Mouse (Mus musculus) retina, embryonic 14.5 days (tissue): ENCODE data around the gene Dnaja2.

Source experiments
- DNase-seq: peaks from one replicate; pipeline ENCODE4 v3.0.0-alpha.2; 2015; ENCODE audit warnings: low spot score

The Dnaja2 gene

DNA sequence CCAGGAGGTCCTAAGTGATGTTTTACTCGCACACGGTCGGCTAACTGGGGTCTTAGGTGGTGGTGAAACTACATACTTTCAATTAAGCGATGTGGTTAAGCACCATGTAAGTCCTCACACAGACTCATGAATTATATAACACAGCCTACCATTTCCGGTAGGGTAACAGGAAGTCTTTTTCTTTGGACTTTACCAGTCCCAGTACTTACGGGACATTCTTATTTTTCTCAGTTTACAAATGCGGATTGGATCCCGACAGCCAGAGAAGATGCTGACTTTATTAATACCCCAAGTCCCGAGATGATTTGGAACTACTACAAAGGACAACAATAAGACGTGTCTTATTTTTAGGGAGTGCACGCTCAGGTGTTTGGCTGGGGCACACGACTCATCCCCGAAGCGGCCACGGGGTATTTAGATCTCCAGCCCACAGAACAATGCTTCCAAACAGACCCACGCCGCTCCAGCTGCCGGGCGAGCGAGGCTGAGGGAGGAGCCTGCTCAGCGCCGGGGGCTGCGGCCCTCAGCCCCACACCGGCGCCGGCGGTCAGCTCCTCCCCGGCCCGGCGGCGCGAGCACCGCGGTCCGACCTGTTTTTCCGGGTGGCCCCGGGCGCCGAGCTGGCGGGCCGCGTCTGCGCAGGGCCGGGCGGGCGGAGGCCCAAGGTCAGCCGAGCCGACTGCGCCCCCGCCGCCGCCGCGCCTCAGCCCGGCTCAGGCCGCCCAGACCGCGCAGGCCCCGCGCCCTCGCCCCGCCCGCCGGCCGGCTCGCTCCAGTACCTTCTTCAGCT, 558 bp downstream of the Dnaja2 start:
- peak; percentile 64 for DNase-seq

DNA sequence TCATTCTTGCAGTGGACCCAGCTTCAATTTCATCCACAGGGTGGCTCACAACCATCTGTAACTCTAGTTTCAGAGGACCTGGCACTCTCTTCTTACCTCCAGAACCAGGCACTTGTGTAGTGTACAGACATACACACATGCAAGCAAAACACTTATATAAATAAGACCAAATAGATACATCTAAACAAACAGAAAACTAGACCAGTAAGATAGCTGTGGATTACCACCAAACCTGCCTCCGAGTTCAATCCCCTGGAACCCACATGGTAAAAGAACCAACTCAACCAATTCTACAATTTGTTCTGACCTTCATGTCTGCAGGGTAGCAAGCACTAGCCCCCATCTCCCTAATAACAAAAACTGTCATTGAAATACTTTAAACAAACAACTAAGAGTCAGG, 3.2 kb downstream of the Dnaja2 start:
- no peak for DNase-seq

DNA sequence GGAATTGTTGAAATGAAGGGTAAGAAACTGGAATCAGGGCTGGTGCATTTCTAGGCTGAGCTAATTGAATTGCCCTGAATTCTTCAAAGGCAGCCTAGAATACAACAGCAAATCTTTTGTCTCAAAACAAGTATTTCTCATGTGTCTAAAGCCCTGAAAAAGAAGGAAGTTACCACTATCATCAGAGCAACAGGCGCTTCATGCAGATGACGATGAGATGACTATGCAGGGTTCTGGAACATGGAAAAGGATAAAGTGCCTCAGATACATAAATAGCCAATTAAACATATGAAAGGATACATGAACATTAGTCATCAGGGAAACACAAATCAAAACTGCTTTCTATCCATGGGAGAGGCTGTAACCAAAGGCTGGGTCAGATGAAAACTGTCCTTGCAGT, 18.8 kb downstream of the Dnaja2 start:
- no peak for DNase-seq

DNA sequence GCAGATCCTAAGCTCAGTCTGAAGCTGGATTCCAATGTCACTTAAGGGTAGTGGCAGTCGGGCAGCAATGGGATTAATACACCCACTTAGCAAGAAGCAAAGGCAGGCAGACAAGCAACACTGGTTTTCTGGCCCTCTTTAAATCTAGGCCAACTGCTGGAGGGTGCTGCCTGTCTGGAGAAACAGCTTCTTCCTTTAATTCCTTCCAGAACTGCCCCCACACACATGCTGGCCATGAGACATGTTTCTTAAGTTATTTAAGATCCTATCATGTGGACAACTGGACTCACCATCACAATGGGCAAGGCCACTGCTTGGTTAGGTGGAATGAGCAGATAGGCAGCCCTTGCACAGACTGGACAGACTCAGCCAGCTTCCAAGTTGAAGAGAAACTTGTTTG, 21.0 kb downstream of the Dnaja2 start:
- no peak for DNase-seq

DNA sequence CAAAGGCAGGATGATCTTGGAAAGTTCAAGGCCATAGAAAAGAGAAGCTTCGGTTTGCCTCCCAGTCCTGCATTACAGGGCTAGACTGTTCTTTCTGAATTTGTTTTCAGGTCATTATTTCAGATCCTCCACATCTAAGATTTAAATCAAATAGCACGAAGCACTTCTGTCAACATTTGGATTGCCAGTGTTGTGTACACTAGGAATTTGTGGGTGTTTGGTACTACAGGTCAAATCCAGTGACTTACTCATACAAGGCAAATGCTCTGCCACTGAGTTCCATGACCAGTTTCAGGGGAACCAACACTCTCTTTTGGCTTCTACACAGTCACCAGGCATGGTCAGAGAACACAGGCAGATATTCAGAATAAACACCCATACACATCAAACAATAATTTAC, 21.7 kb downstream of the Dnaja2 start:
- no peak for DNase-seq

DNA sequence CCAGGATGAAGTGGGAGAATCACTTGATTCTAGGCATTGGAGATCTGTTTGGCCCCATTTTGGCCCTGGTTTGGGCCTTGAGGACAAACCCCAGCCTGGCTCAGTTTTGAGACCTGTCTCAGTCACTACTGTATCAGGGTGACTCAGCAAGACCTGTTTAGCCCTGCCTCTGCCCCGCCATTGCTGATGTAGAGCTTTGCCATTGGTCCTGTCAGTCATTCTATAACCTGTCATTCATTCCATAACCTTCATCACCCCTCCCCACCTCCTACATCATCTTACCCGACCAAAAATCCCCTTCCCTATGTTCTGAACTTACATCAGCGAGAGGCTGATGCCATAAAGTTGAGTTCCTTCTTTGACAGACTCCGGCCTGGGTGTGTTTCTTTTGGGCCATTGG, 22.3 kb downstream of the Dnaja2 start:
- DNase-seq, result no peak

DNA sequence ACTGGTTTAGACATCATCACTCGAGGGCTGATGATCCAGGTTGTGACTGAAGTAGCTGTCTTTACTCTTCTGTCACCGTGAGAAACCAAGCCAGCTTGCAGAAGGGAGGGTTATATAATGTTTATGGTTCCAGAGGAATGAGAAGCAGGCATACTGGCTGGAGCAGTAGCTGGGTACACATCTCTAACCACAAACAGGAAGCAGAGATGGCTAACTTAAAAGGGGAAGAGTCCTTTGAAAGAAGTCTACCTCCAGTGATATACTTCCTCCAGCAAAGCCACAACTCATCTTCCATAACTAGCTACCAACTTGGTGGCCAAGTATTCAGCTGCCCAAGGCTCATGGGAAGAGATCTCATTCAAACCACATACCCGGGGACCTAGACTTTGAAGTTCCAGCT, 23.7 kb downstream of the Dnaja2 start:
- no peak for DNase-seq

DNA sequence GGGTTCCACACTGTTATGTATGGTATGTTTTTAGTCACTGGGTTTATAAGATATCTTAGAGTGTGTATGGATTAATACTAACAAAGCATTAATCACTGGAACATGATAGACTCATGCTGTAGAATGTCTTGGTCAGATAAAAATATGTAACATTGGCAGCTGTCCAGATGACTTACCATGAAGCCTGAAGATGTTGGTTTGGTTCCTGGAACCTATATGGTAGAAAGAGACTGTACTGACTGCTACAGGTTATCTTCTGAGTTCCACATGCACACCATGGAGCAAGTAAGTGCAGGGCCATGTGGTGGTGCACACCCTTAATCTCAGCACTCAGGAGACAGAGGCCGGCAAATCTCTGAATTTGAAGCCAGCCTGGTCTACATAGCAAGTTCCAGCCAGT, 24.4 kb downstream of the Dnaja2 start:
- DNase-seq, result no peak

DNA sequence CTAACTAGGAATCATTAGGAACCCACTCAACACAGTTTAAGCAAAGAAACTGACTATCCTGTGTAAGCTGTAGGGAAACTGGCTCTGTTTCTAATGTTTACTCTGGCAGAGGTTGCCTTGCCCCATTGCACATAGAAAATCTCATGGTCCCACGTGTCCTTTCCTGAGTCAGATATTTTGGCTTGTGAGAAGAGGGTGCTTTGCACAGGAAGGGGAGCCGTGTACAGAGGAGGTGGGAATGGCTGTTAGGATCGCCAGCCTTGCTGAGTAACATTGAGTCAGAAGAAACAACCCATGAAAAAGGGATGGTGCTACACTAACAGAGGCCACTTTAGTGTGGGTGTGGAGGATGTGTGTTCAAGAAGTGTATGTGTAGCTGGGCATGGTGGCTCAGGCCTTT, 26.2 kb downstream of the Dnaja2 start:
- no peak for DNase-seq

DNA sequence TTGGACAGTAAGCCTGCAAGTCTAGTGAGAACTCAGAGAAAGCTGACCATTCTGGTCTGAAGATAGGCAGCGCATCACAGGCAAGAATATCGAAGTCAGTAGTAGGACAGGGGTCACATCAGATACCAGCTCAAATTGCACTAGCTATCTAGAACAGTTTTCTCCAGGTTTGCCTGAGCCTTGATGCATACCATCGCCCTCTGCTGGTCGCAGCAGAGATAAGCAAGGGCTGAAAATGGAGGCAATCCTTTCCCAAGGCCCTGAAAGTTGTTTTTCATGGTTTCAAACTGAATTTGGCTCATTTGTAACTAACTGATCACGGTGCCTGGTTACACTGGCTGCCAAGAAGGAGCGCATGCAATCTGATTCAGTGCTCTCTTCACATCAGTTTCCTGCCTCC, 29.0 kb downstream of the Dnaja2 start:
- peak; percentile 74 for DNase-seq

DNA sequence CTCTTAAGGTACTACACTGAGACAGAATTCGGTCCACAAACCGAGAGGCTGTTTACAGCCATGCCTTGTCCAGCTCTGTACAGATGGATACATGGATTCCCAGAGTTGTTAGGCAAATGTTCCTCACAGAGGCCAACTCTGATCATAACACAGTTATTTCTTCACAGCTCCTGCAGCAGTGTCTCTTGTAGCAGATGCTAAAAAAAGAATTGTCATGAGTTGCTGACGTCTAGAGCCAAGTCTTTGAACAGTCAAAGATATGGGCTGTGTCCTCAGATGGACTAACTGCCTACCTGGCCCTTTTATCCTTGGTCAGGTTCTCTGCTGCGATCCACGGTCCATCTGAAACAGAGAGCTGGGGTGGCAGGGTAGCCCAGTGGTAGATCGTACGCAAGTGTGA, 31.1 kb downstream of the Dnaja2 start:
- DNase-seq, result no peak

DNA sequence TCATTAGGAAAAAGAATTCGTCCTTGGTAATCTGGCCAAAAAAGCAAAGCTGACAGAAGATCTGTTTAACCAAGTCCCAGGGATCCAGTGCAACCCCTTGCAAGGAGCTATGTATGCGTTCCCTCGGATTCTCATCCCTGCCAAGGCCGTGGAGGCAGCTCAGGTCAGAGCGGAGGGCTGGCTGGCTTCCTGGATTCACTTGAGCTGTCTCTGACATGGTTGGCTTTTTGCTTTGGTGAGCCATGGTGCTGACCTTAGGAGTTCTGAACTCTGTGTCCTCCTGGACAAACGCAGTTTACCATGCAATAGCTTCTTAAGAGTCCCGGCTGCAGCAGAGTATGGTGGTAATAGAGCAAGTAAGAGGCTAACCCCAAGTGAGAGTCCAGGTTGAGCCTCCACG, 33.8 kb downstream of the Dnaja2 start:
- no peak for DNase-seq

DNA sequence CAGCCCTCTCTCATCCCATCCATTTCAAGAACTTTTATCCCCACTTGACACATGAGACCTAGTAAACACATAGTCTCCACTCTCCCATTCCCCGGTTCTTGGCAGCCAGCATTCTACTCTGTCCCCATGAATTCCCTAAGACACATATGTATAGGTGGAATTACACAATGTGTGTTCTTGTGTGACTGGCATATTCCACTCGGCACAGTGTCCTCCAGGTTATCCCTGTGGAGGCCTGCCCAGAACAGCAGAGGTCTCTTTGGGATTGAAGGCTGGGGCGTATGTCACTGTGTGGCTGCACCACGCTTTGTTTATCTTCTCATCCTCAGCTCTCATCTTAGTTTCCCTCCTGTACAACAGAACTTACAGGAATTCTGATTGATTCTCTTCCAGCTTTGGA, 34.6 kb downstream of the Dnaja2 start:
- no peak for DNase-seq

DNA sequence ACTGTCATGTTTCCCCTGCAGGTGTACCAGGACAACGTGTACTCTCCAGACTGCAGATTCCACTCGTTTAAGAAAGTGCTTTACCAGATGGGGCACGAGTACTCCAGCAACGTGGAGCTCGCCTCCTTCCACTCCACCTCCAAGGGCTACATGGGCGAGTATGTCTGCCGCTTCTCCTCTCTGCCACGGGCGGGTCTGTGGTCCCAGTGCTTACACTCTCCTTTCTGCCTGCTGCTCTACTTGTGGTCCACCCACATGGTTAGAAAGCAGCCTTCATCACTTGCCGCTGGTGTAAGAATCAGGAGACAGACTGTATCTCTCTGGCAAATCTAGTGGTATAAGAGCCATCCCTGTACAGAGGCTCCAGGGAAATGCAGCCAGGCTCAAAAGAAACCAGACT, 37.2 kb downstream of the Dnaja2 start:
- DNase-seq, result no peak

DNA sequence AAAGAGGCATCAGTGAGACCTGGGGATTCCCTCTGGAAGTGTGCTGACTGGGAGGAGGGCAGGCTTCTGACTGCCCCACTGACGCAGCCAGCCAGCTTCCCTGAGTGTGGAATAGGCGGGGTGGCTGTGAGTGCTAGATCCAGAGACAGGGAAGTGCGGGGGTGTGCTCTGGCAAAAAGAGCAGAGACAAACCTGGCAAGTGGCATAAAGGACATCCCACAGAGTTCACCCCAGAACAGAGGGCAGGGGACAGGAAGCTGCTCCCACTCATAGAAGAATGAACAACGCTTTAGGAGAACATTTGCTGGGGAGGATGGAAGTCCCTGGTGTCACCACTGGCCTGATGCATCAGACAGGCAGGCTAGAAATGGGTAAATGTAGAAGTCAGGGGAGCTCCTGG, 37.8 kb downstream of the Dnaja2 start:
- DNase-seq, result no peak

DNA sequence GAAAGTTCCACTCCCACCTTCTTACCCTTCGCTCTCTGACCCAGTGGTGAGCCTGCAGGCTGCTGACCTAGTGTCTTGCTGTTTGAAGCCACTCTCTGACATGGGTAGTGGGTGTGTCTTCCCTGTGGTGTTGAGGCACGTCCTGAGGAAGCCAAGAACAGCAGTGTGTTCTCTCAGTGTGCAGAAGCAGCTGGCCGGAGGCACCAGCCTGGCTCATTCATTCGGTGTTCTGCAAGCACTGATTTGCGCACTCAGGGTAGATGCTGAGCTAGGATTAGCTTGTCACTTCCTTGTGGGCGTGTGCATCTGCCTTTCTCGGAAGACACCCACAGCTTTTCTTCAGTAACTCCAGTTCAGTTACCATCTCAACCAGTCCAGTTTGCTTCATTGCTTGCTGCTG, 39.8 kb downstream of the Dnaja2 start:
- DNase-seq, result no peak

DNA sequence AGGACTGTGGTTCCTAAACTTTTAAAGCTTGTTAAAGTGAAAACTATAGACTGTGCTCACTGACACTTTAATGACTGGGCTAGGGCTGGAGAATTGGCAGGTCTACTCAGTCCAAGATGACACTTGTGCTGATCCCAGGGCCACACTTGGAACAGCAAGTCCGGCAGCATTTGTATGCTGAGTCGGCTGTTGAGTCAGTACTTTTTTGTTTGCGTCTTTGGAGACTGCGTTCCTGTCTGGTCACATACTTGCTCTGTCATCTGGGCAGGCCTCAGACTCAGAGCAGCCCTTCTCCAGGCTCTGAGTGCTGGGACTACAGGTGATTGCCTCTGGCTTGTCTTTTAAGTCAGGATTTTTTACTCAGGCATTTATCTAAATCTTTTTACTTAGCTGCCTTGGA, 41.9 kb downstream of the Dnaja2 start:
- no peak for DNase-seq

DNA sequence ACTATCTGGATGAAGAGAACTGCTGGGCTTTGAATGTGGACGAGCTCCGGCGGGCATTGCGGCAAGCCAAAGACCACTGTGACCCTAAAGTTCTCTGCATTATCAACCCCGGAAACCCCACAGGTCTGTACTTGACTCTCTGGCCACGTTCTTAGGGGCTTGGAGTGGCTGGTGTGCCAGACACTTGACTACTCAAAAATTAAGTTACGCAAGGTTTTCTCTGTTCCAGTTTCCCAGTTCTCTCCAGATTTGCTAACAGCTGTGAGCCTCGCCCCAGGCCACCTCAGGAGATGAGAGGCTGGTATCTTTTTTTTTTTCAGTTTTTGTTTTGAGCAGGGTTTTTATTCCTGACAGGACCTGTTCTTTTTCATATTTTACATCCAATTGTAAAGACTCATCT, 42.9 kb downstream of the Dnaja2 start:
- DNase-seq, result no peak

DNA sequence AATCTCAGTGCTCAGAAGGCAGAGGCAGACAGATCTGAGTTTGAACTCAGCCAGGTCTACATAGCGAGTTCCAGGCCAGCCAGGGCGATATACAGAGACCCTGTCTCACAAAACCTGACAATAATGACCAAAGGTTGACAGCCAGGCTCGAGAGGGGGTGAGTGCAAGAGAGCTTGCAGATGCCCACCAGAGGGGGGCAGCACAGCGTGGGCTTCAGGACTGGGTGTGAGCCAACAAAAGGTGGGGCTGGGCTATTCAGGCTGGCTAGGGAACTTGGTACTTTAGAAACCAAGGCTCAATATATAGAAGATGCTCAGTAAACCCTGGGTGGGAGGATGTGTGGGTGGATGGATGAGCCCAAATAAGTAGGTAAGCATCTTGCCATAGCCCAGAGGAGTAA, 46.5 kb downstream of the Dnaja2 start:
- no peak for DNase-seq

DNA sequence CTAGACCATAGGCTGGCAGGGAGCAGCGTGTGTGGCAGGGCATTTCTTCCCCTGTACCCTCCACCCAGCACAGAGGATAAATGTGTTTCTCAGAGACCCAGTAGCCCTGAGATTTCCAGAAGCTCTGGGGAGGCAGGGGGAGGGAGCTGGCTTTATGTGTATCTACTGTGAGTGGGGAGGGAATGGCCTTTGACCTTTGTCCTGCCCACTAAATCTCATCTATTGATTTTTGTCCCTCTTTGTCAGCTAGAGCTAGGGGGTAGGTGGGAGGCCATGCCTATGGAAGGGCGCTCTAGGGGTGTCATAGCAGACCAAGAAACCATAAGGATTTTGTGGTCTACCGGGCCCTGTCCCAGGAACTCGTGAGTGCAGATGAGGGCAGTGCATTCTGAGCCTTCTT, 48.5 kb downstream of the Dnaja2 start:
- no peak for DNase-seq

DNA sequence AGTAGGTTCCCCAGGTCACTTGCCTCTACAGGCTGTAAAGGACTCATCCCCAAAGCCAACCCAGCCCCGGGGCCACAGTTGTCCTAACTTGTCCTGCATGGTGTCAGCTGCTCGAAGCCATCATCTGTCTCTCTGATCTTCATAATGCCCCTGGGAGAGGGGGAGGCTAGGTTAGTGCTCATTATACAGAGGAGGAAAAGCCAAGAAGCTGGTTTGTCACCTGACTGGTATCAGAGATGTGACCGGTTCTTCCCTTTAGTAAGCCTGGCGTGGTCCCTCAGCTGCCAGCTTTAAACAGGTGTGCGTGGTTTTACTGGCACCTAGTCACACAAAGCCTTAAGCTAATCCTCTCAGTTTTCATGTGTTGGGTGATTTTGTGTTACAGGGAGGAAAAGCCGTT, 50.4 kb downstream of the Dnaja2 start:
- no peak for DNase-seq

DNA sequence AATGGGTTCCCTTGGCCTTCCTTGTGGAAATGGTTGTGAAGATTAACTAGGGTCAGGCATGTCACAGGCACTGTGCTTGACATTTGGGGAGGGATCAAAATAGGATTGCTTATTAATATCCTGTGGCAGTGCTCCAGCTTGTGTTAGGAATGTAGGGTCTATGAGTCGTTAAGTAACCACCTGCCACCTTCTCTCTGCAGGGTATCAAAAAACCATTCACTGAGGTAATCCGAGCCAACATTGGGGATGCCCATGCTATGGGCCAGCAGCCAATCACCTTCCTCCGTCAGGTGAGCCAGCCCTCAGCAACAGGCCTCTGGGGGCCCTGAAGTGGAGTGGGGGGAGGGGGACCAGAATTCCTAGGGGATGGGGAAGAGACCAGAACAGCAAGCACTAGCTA, 52.1 kb downstream of the Dnaja2 start:
- DNase-seq, result no peak

DNA sequence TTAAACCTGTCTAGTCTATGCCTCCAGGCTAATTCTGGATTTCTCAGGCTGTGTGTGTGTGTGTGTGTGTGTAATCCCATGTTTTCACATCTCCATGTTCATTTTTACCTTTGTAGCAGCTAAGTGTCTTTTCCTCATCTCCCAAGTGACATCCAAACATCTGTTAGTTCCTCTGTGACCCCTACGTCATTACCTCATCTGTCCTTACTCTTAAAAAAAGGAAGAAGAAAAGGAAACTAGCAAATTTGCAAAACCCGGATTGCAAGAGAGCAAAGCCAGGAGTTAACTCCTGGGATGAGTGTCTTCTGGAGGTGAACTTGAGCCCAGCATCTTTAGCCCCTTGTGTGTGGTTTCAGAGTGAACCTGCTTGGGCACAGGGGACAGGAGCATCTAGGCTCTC, 52.8 kb downstream of the Dnaja2 start:
- no peak for DNase-seq

DNA sequence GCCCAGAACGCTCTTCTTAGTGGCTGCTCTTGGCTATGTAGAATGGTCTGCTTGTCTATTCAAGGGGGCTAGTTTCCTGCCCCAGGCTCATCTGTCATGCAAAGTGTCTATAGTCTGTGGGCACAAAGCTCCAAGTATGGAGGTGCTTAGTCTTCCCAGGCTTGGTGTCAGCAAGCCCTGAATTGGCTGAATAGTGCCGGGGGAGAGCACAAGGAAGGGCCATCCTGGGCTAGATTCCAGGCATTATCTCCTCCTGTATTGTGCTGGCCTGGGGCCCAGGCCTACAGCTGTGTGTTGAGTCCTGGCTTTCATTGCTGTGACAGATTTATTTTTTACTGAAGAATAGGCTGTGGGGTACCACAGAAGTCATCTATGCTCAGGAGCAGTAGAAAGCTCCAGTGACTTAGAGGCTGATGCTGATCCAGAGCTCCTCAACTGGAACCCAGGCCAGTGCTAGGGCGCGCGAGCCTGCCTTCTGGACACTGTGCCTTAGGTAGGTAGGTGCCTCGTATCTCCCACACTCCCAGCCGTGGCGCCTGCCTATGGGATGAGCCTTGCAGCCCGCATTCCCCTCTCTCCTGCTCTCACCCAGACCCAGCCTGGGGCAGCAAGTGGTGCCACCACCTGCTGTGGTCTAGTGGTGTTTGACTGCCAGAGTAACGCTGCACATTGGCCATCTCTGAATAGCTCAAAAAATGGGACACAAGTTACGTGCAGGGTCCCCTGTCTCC, 54.0 kb downstream of the Dnaja2 start:
- no peak for DNase-seq
